Mouse (Mus musculus): ENCODE results near the gene Galnt18. TPM values are rescaled to one million over a fixed set of nuclear protein-coding genes. Genes with fewer than 3 reads are reported as not detected.

Galnt18 gene
- polyA plus RNA-seq, 1 experiment = 21.9 TPM

DNA sequence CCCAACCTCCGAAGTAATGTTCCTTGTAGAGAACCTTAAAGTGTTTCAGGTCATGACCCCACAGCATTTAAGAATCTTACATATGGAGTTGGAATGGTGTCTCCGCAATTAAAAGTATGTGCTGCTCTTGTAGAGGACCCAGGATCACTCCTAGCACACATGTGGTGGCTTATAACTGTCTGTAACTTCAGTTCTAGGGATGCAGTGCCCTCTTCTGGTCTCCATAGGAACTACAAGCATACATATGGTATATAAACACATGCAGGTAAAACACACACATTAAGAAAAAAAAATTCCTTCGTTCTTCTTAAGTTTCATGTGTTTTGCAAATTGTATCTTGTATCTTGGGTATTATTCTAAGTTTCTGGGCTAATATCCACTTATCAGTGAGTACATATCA, 99.7 kb downstream of the Galnt18 start:
- WGBS = 98% methylated on average over 3 of the region's 3 CpGs
- no peak for TF ChIP-seq POLR2A (IDR thresholded peaks at IDR 0.05; ENCODE audit: borderline replicate concordance, insufficient read depth, low read length)
- TF ChIP-seq CTCF (IDR thresholded peaks at IDR 0.05; ENCODE audit: borderline replicate concordance, insufficient read depth, low read depth, low read length) = no peak
- H3K27ac ChIP-seq (ENCODE audit: insufficient read depth, low read length) = no peak overlapping the region

GRCm38 (mm10) chr7:111676483-111676882, 103.3 kb downstream of the Galnt18 start:
- H3K27me3 ChIP-seq (ENCODE audit: control insufficient read depth, insufficient read depth, low read length) = no peaks in the 10 kb centered on the region
- no peak overlapping the region for H3K4me3 ChIP-seq (replicated peaks; ENCODE audit: insufficient read depth, low read depth, low read length)
- peaks cover 5% of the 10 kb centered on the region; the same call in 1 of the 2 replicates for H3K4me1 ChIP-seq (ENCODE audit: control insufficient read depth, insufficient read depth, low read length)
- no peak overlapping the region for H3K27ac ChIP-seq (ENCODE audit: insufficient read depth, low read length)
- no peak for DNase-seq
- WGBS = 94% methylated on average over 3 of the region's 3 CpGs
- TF ChIP-seq POLR2A (IDR thresholded peaks at IDR 0.05; ENCODE audit: borderline replicate concordance, insufficient read depth, low read length) (no peak), CTCF (IDR thresholded peaks at IDR 0.05; ENCODE audit: borderline replicate concordance, insufficient read depth, low read depth, low read length) (no peak)

More for the DNA sequence above, 99.7 kb downstream of the Galnt18 start:
- Histone ChIP-seq H3K4me1 (ENCODE audit: control insufficient read depth, insufficient read depth, low read length) (no peaks in the 10 kb centered on the region), H3K27me3 (ENCODE audit: control insufficient read depth, insufficient read depth, low read length) (no peaks in the 10 kb centered on the region), H3K4me3 (replicated peaks; ENCODE audit: insufficient read depth, low read depth, low read length) (no peak overlapping the region)
- DNase-seq = no peak

DNA sequence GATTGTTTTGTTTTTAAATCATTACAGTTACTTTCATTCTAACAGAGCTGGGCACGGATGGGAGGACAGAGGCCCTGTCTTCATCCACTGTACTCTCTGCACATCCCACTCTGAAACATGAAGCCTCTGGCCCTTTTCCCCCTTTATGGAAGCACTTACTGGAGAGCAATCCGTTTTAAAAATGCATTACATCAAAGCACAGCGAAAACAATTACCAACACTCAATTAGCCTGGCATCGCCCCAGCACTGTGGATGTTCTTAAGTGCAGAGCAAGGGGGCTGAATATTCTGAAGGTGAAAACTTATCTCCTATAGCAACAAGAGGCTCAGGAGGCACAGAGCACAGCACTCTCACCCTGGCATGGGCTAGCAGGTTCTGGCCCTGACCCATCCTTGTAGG, 107.3 kb downstream of the Galnt18 start:
- no peak for DNase-seq
- 38% methylated on average over 4 of the region's 4 CpGs for WGBS
- H3K4me3 ChIP-seq (replicated peaks; ENCODE audit: insufficient read depth, low read depth, low read length) = no peak overlapping the region
- TF ChIP-seq POLR2A (IDR thresholded peaks at IDR 0.05; ENCODE audit: borderline replicate concordance, insufficient read depth, low read length) = no peak
- no peak for TF ChIP-seq CTCF (IDR thresholded peaks at IDR 0.05; ENCODE audit: borderline replicate concordance, insufficient read depth, low read depth, low read length)
- H3K4me1 ChIP-seq (ENCODE audit: control insufficient read depth, insufficient read depth, low read length) = peaks cover 5% of the 10 kb centered on the region; the same call in 1 of the 2 replicates
- H3K27ac ChIP-seq (ENCODE audit: insufficient read depth, low read length) = no peak overlapping the region
- no peaks in the 10 kb centered on the region for H3K27me3 ChIP-seq (ENCODE audit: control insufficient read depth, insufficient read depth, low read length)

GRCm38 (mm10) chr7:111663139-111664073, 116.4 kb downstream of the Galnt18 start:
- Histone ChIP-seq H3K27ac (ENCODE audit: insufficient read depth, low read length) (no peak overlapping the region), H3K27me3 (ENCODE audit: control insufficient read depth, insufficient read depth, low read length) (no peaks in the 10 kb centered on the region), H3K4me1 (ENCODE audit: control insufficient read depth, insufficient read depth, low read length) (peaks cover 5% of the 10 kb centered on the region), H3K4me3 (replicated peaks; ENCODE audit: insufficient read depth, low read depth, low read length) (no peak overlapping the region)
- 71% methylated on average over 14 of the region's 14 CpGs for WGBS
- DNase-seq = peak; percentile 28 to 51
- TF ChIP-seq CTCF (IDR thresholded peaks at IDR 0.05; ENCODE audit: borderline replicate concordance, insufficient read depth, low read depth, low read length) = no peak
- no peak for TF ChIP-seq POLR2A (IDR thresholded peaks at IDR 0.05; ENCODE audit: borderline replicate concordance, insufficient read depth, low read length)

DNA sequence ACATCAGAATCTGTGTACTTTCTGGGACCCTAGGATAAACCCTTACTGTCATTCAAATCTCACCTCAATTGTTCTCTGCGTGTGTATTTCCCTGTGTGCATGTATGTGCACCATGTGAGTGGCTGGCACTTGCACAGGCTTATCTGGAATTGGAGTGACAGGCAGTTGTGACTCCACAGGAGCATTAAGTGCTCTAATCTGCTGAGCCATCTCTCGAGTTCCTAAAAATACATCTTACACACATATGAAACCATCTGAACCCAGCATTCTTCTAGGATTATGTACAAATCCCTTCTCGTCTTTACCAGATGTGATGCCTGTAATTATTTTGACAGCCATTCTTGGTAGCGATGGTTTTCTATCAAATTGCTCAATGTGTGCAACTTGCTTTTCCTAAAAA, 121.2 kb downstream of the Galnt18 start:
- WGBS = 88% methylated on average over 4 of the region's 4 CpGs
- H3K27ac ChIP-seq (ENCODE audit: insufficient read depth, low read length) = no peak overlapping the region
- H3K4me1 ChIP-seq (ENCODE audit: control insufficient read depth, insufficient read depth, low read length) = peaks cover 8% of the 10 kb centered on the region
- DNase-seq = no peak
- H3K27me3 ChIP-seq (ENCODE audit: control insufficient read depth, insufficient read depth, low read length) = no peaks in the 10 kb centered on the region
- no peak overlapping the region for H3K4me3 ChIP-seq (replicated peaks; ENCODE audit: insufficient read depth, low read depth, low read length)
- TF ChIP-seq CTCF (IDR thresholded peaks at IDR 0.05; ENCODE audit: borderline replicate concordance, insufficient read depth, low read depth, low read length) (no peak), POLR2A (IDR thresholded peaks at IDR 0.05; ENCODE audit: borderline replicate concordance, insufficient read depth, low read length) (no peak)

DNA sequence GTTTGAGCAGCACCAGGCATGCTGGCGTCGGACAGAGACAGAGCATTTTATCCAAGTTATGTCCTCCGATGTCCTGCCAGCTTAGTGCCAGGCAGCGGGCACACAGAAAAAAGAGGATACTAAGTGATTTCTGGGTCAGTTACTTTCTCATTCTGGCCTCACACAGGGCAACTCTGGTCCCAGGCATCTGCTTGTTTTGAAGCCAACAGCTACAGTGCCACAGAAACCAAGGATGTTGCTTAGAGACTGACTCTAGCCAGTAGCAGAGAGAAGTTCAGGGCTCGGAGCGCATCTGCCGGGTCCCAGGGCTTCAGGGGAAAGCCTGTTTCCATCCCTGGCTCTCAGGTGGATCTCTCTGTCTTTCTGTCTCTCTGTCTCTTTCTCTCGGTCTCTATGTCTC, 124.8 kb downstream of the Galnt18 start:
- Histone ChIP-seq H3K27ac (ENCODE audit: insufficient read depth, low read length) (no peak overlapping the region), H3K4me3 (replicated peaks; ENCODE audit: insufficient read depth, low read depth, low read length) (no peak overlapping the region), H3K4me1 (ENCODE audit: control insufficient read depth, insufficient read depth, low read length) (peaks cover 3% of the 10 kb centered on the region; the same call in 1 of the 2 replicates), H3K27me3 (ENCODE audit: control insufficient read depth, insufficient read depth, low read length) (no peaks in the 10 kb centered on the region)
- 54% methylated on average over 8 of the region's 8 CpGs for WGBS
- peak in 1 of 2 experiments; percentile 35 for DNase-seq
- no peak for TF ChIP-seq POLR2A (IDR thresholded peaks at IDR 0.05; ENCODE audit: borderline replicate concordance, insufficient read depth, low read length)
- no peak for TF ChIP-seq CTCF (IDR thresholded peaks at IDR 0.05; ENCODE audit: borderline replicate concordance, insufficient read depth, low read depth, low read length)

DNA sequence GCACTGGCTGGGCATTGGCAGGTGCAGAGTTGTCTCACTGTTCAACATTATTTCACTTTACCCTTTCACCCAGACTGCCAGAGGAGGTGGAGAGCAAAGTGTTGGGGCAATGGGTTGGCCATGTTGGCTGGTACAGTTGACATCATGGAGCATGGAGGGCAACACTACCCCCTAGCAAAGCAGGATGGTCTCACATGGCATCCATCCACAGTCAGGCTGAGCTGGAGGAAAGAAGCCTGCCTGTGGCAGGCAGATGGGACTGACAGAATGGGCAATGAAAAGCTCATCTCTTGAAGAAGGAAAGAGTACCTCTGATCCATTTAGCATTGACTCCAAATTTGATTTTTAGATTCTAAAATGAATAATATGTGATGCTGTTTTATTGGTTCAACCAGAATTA, 125.3 kb downstream of the Galnt18 start:
- H3K27ac ChIP-seq (ENCODE audit: insufficient read depth, low read length) = no peak overlapping the region
- no peaks in the 10 kb centered on the region for H3K27me3 ChIP-seq (ENCODE audit: control insufficient read depth, insufficient read depth, low read length)
- H3K4me1 ChIP-seq (ENCODE audit: control insufficient read depth, insufficient read depth, low read length) = peaks cover 3% of the 10 kb centered on the region; the same call in 1 of the 2 replicates
- no peak overlapping the region for H3K4me3 ChIP-seq (replicated peaks; ENCODE audit: insufficient read depth, low read depth, low read length)
- DNase-seq = no peak
- no peak for TF ChIP-seq POLR2A (IDR thresholded peaks at IDR 0.05; ENCODE audit: borderline replicate concordance, insufficient read depth, low read length)
- TF ChIP-seq CTCF (IDR thresholded peaks at IDR 0.05; ENCODE audit: borderline replicate concordance, insufficient read depth, low read depth, low read length) = no peak

GRCm38 (mm10) chr7:111644362-111644761, 135.4 kb downstream of the Galnt18 start:
- DNase-seq = peak in 1 of 2 experiments; percentile 48
- Histone ChIP-seq H3K4me1 (ENCODE audit: control insufficient read depth, insufficient read depth, low read length) (peaks cover 2% of the 10 kb centered on the region; the same call in 1 of the 2 replicates), H3K27ac (ENCODE audit: insufficient read depth, low read length) (no peak overlapping the region), H3K4me3 (replicated peaks; ENCODE audit: insufficient read depth, low read depth, low read length) (no peak overlapping the region), H3K27me3 (ENCODE audit: control insufficient read depth, insufficient read depth, low read length) (no peaks in the 10 kb centered on the region)
- no peak for TF ChIP-seq POLR2A (IDR thresholded peaks at IDR 0.05; ENCODE audit: borderline replicate concordance, insufficient read depth, low read length)
- no peak for TF ChIP-seq CTCF (IDR thresholded peaks at IDR 0.05; ENCODE audit: borderline replicate concordance, insufficient read depth, low read depth, low read length)
